Mouse (Mus musculus): ENCODE data around the gene C77080. TPM values are rescaled to one million over a fixed set of nuclear protein-coding genes. Genes with fewer than 3 reads are reported as not detected.

The C77080 gene
- polyA plus RNA-seq, 1 experiment: 8.7 TPM

DNA sequence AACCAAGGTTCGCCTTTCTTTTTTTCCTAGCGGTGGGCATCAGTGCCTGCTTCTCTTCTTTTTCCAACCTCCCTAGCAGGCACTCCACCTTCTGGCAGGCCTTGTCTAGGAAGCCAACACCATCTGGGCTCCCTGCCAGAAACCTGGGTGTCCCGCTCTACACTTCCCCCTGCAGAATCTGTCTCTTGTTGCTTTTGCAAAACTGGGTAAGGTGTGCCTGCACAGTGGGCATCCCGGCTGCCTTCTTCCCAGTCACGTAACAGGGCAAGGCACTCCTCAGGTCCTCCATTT lies 11.5 kb upstream of the C77080 start:
- H3K36me3 ChIP-seq (replicated peaks; ENCODE audit: low read length): no peaks in the 10 kb centered on the region
- H3K4me1 ChIP-seq: peaks cover 63% of the 10 kb centered on the region
- TF ChIP-seq GATA1 (IDR thresholded peaks at IDR 0.05; ENCODE audit: borderline replicate concordance, low read length) (no peak), FLI1 (IDR thresholded peaks at IDR 0.05; ENCODE audit: low read length) (no peak)
- no peak overlapping the region for H3K4me3 ChIP-seq (replicated peaks)
- no peaks in the 10 kb centered on the region for H3K9me3 ChIP-seq
- peaks cover 27% of the 10 kb centered on the region for H3K27me3 ChIP-seq (replicated peaks)

DNA sequence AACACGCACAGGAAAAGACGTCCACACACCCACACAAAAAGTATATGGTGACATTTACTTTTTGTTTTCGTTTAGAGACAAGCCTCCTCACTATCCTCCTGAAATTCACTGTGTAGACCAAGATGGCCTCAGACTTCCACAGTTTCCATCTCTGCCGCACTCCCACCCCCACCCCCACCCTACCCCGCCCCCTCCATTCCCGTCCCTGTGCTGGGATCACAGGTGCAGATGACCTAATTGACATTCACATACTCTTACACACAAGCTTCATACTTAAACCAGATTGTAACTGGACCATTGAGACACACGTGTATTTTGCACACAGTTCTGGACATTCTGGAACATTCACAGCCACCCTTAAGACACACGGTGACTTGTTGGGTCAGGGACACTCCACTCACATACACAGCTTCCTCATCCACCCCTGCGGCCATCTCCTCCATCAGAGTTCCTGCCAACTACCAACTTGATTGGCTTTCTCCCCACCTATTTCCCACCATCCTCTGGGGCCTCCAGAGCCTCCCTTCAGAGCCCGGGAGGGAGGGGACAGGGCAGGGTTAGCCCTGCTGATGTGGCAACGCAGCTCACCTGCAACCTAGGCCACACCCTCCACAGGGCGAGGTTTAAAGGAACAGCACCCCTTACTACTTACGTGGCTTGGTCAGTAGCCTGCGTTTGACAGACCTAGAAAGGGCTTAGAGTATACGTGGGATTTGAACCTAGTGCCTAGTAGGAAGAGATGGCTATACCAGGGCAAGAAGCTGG lies 11.0 kb upstream of the C77080 start:
- no peaks in the 10 kb centered on the region for H3K36me3 ChIP-seq (replicated peaks; ENCODE audit: low read length)
- H3K9me3 ChIP-seq: no peaks in the 10 kb centered on the region
- H3K27me3 ChIP-seq (replicated peaks): peaks cover 30% of the 10 kb centered on the region
- no peak for TF ChIP-seq FLI1 (IDR thresholded peaks at IDR 0.05; ENCODE audit: low read length)
- no peak for TF ChIP-seq GATA1 (IDR thresholded peaks at IDR 0.05; ENCODE audit: borderline replicate concordance, low read length)
- H3K4me3 ChIP-seq (replicated peaks): no peak overlapping the region
- H3K4me1 ChIP-seq: peaks cover 68% of the 10 kb centered on the region

DNA sequence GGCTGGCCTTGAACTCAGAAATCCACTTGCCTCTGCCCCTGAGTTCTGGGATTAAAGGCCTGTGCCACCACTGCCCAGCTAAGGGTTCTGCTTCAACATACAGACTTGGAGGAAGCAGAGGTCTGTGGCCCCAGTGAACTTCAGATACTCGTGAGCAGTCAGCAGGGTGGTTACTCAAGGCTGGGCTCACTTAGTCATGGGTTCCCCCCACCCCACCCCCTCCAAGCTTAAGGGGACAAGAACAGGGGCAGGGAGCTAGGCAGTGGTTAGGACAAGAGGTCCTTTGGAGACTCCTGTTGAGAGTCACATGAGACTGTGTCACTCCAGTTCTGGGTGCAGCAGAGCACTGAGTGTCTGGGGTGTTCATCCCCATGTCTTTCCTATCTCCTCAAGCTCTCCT lies 7.5 kb upstream of the C77080 start:
- peaks cover 37% of the 10 kb centered on the region for H3K27me3 ChIP-seq (replicated peaks)
- peak overlapping the region; percentile 9 for H3K4me3 ChIP-seq (replicated peaks)
- TF ChIP-seq FLI1 (IDR thresholded peaks at IDR 0.05; ENCODE audit: low read length): no peak
- no peaks in the 10 kb centered on the region for H3K36me3 ChIP-seq (replicated peaks; ENCODE audit: low read length)
- H3K4me1 ChIP-seq: peaks cover 80% of the 10 kb centered on the region
- no peaks in the 10 kb centered on the region for H3K9me3 ChIP-seq

DNA sequence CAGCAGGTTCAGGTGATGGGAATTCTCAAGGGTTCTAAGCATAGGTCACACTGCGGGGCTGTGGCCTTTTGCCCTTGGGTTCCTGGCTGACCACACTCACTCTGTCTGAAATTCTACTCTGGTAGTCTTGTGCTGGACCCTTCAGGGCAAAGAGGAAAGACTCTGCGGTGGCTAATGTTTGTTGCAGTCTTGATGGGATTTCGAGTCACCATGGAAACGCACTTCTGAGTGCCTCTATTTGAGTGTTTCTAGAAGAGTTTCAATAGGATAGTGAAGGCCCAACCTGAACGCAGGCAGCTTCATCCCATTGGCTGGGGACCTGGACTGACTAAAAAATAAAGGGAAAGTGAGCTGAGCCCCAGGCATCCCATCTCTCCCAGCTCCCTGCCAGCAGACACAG lies 5.6 kb upstream of the C77080 start:
- Histone ChIP-seq H3K36me3 (replicated peaks; ENCODE audit: low read length) (no peaks in the 10 kb centered on the region), H3K27me3 (replicated peaks) (peaks cover 25% of the 10 kb centered on the region), H3K4me3 (replicated peaks) (no peak overlapping the region), H3K9me3 (no peaks in the 10 kb centered on the region), H3K4me1 (peaks cover 86% of the 10 kb centered on the region)
- TF ChIP-seq GATA1 (IDR thresholded peaks at IDR 0.05; ENCODE audit: borderline replicate concordance, low read length) (no peak), FLI1 (IDR thresholded peaks at IDR 0.05; ENCODE audit: low read length) (no peak)

DNA sequence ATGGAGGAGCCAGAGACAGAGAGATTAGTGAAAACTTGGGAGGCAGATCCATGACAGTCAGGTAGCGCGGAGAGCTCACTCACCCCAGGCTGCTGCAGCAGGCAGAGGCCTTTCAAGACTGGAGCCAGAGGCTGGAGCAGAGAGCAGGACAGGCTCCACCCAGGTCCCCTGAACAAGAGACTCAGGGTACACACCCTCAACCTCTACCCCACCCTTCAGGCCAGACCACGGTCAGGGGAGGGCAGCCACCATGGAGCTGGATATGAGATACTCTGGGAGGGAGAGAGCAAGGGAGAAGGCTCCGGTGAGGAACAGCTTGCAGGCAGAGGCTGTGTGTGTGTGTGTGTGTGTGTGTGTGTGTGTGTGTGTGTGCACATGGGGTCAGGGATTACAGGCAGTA lies 5.0 kb upstream of the C77080 start:
- H3K4me3 ChIP-seq (replicated peaks): no peak overlapping the region
- TF ChIP-seq FLI1 (IDR thresholded peaks at IDR 0.05; ENCODE audit: low read length) (no peak), GATA1 (IDR thresholded peaks at IDR 0.05; ENCODE audit: borderline replicate concordance, low read length) (no peak)
- H3K9me3 ChIP-seq: no peaks in the 10 kb centered on the region
- H3K36me3 ChIP-seq (replicated peaks; ENCODE audit: low read length): no peaks in the 10 kb centered on the region
- H3K27me3 ChIP-seq (replicated peaks): peaks cover 23% of the 10 kb centered on the region
- peaks cover 87% of the 10 kb centered on the region for H3K4me1 ChIP-seq

DNA sequence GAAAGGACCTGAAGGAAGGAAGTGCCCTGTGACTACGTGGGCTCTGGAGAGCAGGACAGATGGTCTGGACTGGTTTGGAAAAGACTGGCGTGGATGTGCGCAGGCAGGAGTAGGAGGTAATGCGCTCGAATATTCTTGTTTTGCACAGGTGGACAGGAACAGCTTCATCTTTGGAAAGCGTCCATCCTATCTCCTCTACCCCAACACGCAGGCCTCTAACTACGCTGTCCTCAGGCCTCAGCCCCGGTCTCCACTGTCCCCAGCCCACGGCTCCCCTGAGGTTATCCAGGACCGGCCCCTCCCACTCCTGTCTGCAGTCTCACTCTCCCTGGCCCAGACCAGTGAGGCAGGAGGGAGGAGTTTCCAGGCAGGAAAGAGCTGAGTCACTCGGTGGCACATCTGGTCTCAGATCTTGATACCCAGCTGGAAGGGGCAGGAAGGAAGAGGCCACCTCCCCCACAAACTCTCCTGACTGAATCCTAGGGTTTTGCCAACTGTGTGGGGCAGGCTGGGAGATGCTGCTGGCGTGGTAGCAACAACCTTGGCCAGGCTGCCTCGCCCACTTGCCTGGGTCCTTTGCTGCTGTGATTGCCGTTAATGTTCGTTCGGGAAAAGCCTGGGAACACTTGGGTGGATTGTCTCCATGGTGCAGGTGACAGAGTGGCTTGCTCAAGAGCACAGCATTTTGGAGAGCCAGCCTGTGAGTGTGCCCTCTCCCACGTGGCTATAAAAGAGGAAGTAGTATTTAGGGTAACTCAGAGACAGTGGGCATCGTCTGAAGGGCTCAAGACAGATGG lies 2.2 kb upstream of the C77080 start:
- Histone ChIP-seq H3K4me1 (peaks cover 95% of the 10 kb centered on the region), H3K4me3 (replicated peaks) (peak overlapping the region; percentile 88), H3K9me3 (no peaks in the 10 kb centered on the region), H3K36me3 (replicated peaks; ENCODE audit: low read length) (no peaks in the 10 kb centered on the region), H3K27me3 (replicated peaks) (peaks cover 18% of the 10 kb centered on the region)
- TF ChIP-seq GATA1 (IDR thresholded peaks at IDR 0.05; ENCODE audit: borderline replicate concordance, low read length): peak; percentile 76; the same call in 1 of the 3 replicates
- peak; percentile 66 for TF ChIP-seq FLI1 (IDR thresholded peaks at IDR 0.05; ENCODE audit: low read length)

DNA sequence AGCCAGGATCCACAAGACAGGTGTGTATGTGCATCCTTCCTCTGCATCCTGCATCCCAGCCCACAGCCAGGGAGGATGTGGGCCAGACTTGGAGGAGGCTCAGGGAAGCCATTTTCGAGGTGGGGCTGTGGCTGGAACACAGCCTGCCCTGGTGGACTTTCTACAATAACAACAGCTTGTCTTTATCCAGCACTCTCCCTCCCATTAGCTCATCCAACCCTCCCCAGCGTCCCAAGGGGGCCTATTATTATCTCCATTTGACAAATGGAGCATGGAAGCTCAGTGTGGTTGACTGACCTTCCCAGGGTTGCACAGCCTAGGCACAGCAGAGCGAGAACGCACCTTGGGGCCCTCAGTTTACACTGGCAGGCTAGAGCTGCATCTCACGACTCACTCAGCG lies 526 bp downstream of the C77080 start:
- no peaks in the 10 kb centered on the region for H3K27me3 ChIP-seq (replicated peaks)
- no peaks in the 10 kb centered on the region for H3K9me3 ChIP-seq
- H3K36me3 ChIP-seq (replicated peaks; ENCODE audit: low read length): no peaks in the 10 kb centered on the region
- peaks cover 88% of the 10 kb centered on the region for H3K4me1 ChIP-seq
- TF ChIP-seq FLI1 (IDR thresholded peaks at IDR 0.05; ENCODE audit: low read length) (no peak), GATA1 (IDR thresholded peaks at IDR 0.05; ENCODE audit: borderline replicate concordance, low read length) (no peak)
- peak overlapping the region; percentile 64 for H3K4me3 ChIP-seq (replicated peaks)

DNA sequence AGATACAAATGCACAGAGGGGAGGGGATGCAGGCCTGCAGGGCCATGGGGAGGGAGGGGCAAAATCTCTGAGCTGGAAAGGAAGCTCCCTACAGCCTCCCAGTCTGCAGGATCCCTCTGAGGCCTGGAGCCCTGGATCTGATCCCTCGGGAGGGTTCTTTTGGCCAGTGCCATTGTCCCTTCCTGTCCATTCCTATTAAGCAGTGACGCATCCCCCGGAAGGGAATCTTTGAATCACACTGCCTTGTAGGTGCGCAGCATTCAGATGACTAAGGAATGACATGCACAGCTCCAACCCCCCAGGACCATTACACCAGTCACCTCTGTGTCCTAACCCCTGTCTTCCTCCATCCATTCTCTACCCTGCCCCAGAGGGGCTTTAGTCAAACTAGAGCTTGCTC lies 2.1 kb downstream of the C77080 start:
- Histone ChIP-seq H3K9me3 (no peaks in the 10 kb centered on the region), H3K4me3 (replicated peaks) (no peak overlapping the region), H3K4me1 (peaks cover 91% of the 10 kb centered on the region), H3K36me3 (replicated peaks; ENCODE audit: low read length) (no peaks in the 10 kb centered on the region), H3K27me3 (replicated peaks) (no peaks in the 10 kb centered on the region)
- TF ChIP-seq FLI1 (IDR thresholded peaks at IDR 0.05; ENCODE audit: low read length) (no peak), GATA1 (IDR thresholded peaks at IDR 0.05; ENCODE audit: borderline replicate concordance, low read length) (no peak)

DNA sequence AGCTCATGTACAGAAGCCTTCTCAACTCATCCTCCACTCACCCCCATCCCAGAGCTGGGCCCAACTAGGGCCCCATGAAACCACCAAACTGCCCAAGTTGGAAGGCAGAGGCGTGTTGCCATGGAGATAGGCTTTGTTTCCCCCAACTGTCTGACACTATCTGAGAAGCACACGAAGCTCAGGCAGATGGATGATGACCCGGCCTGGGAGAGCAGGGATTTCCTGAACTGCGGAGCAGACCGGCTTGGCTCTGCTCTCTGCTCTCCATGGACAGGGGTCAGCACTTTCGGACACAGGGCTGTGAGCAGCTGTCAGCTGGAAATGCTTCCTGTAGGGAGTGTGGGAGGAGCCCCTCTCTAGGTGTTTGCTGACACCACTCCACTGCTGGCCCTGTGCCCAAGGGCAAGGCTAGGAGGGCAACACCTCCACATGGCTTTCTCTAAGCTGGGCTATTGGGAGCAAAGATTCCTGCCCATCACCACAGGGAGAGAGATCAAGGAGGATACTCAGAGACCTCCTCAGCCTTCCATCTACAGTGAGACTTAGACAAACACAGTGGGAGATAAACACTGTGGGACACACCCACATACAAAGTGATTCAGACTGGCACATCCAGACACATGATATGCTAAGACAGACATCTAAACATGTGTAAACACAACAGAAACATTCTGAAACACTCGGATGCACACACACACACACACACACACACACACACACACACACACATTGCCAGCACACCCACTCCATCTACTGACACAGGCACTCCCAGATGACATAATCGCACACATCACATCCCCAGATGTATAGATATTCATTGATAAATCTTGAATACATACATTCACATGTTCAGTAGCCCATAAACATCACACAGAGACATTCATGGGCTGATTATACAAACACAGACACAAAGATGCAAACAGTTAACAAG lies 4.5 kb downstream of the C77080 start:
- Histone ChIP-seq H3K27me3 (replicated peaks) (no peaks in the 10 kb centered on the region), H3K36me3 (replicated peaks; ENCODE audit: low read length) (no peaks in the 10 kb centered on the region), H3K9me3 (no peaks in the 10 kb centered on the region), H3K4me3 (replicated peaks) (peak overlapping the region; percentile 78), H3K4me1 (peaks cover 79% of the 10 kb centered on the region)
- TF ChIP-seq GATA1 (IDR thresholded peaks at IDR 0.05; ENCODE audit: borderline replicate concordance, low read length) (no peak), FLI1 (IDR thresholded peaks at IDR 0.05; ENCODE audit: low read length) (no peak)

Data from megakaryocyte, embryonic 14.5 days (primary cell).